Mouse (Mus musculus) megakaryocyte, embryonic 14.5 days (primary cell): Measurements from ENCODE around the gene Ndufb4.

Source experiments
- FLI1 ChIP-seq: IDR thresholded peaks from 2 replicates; pipeline ENCODE4 v1.6.1; 2012; ENCODE audit warnings: low read length, inconsistent platforms, mixed read lengths
- GATA1 ChIP-seq: IDR thresholded peaks from 3 replicates; pipeline ENCODE4 v1.6.1; 2012; ENCODE audit warnings: mixed read lengths, low read length, inconsistent platforms, borderline replicate concordance

DNA sequence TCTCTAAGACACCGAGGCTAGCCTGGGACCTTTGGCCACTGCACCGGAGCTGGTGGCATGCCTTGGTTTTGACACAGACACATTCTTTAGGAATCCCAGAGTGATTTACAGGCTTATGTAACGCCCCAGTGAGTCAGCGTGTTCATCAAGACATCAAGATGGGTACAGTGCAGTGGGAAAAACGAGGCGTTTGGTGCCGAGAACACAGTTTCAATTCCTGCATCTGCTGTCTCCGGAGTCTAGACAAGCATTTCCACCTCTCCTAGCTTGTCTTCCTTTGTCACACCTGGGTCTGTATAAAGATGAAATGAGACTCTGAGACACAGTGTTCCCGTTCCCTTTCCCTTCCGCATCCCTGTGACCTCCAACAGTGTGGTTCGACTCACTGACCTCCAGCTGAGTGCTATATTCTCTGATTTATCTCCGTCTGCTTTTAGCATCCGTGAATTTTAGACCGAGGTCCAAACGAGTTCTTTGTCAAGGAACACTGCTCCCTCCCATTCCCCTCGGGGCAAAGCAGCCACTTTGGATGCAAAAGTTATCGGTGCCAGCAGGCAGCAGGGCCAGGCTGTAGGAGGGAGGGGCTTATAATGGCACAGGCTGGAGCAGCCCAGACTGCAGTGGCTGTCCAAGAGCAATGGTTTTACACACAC is 21.9 kb upstream of the Ndufb4 start:
- TF ChIP-seq GATA1, result no peak
- no peak for TF ChIP-seq FLI1
